In the genomic region with DNA sequence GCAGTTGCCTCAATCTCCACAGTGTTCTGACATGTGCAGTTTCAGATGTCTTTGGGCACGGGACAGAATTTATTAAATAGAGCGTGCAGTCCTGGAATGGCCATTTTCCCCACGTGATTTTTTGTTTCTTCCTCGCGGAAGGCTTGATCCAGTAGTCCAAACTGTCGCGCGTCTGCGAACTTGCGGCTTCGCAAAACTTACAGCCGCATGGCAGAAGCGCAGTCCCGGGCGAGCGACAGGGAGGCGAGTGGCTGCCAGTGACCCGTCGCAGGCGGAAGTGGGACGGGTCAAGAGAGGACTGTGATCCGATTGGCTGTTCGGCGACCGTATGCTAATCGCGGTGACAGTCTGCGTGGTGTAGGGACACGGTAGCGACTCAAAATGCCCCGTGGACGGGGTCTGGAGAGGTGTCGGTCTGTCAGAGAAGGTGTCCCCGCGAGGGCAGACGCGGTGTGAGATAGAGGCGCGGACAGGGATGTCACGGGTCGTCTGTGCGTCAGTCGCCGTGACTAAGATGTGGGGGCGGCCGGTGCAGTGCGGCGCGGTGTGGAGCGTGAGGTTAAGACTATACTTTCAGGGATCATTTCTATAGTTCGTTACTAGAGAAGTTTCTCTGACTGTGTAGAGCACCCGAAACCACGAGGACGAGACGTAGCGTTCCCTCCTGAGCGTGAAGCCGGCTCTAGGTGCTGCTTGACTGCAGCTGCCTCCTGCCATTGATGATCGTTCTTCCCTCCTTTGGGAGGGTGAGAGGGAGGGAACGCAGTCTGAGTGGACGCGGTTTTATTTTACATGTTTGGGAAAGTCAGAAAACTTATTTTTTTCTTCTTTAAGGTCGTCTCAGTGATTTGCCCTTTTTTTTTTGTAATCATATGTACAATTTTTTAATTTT, we compare ENCODE assay signal across 8 mouse cellular contexts.
DNase-seq lines count a peak whose midpoint lies in the region; ATAC-seq and TF ChIP-seq lines count a peak whose summit lies in the region.
"Not testable (repeated sequence)": the region's sequence is repeated elsewhere in the genome, so short reads cannot be mapped to it uniquely, and the experiment has no call there.

No protein-coding gene starts in this region.

- H3K79me2 ChIP-seq in heart, adult 2 months (replicated peaks; ENCODE audit: control insufficient read depth, insufficient read depth, low read length): not testable (repeated sequence)

- intact Hi-C loops in heart, adult 2 months (cut with DNase I): not testable (repeated sequence)

- under 1% methylated on average over 29 of the region's 63 CpGs for WGBS in embryonic facial prominence, embryonic 13.5 days
- WGBS in heart, adult 2 months: 1% methylated on average over 29 of the region's 63 CpGs
- WGBS in limb, embryonic 12.5 days: under 1% methylated on average over 33 of the region's 63 CpGs
- under 1% methylated on average over 26 of the region's 63 CpGs for WGBS in midbrain, embryonic 14.5 days

- not testable (repeated sequence) for H3K36me3 ChIP-seq in embryonic facial prominence, embryonic 13.5 days; heart, adult 2 months (ENCODE audit: control insufficient read depth, insufficient read depth, low read length); limb, embryonic 12.5 days; midbrain, embryonic 14.5 days (ENCODE audit: control insufficient read depth, insufficient read depth, low read length)

- H3K27ac ChIP-seq in embryonic facial prominence, embryonic 13.5 days: peak overlapping the region; percentile 13; the same call in 1 of the 2 replicates
- peak overlapping the region; percentile 44 for H3K27ac ChIP-seq in heart, adult 2 months
- H3K27ac ChIP-seq in limb, embryonic 12.5 days: peak overlapping the region; percentile 32; the same call in 1 of the 2 replicates
- not testable (repeated sequence) for H3K27ac ChIP-seq in midbrain, embryonic 14.5 days (replicated peaks; ENCODE audit: low read depth, low read length)

- TF ChIP-seq CTCF in heart, adult 2 months (IDR thresholded peaks at IDR 0.05): not testable (repeated sequence)

- not testable (repeated sequence) for H3K4me1 ChIP-seq in embryonic facial prominence, embryonic 13.5 days; heart, adult 2 months (ENCODE audit: control insufficient read depth, insufficient read depth, low read length); midbrain, embryonic 14.5 days (ENCODE audit: control insufficient read depth, insufficient read depth, low read length)
- H3K4me1 ChIP-seq in limb, embryonic 12.5 days (replicated peaks): peaks cover 11% of the 10 kb centered on the region; the same call in 1 of the 2 replicates

- not testable (repeated sequence) for H3K27me3 ChIP-seq in embryonic facial prominence, embryonic 13.5 days; heart, adult 2 months (ENCODE audit: control insufficient read depth, insufficient read depth, low read length); limb, embryonic 12.5 days; midbrain, embryonic 14.5 days (ENCODE audit: control insufficient read depth, insufficient read depth, low read length)

- TF ChIP-seq POLR2A in heart, adult 2 months (IDR thresholded peaks at IDR 0.05; ENCODE audit: insufficient read depth, low read depth, low read length): 0 out of 2 replicates have a peak, but pooled peaks have one; percentile 63

- TF ChIP-seq EP300 in heart, adult 2 months (IDR thresholded peaks at IDR 0.05; ENCODE audit: insufficient read depth, low read depth, low read length): not testable (repeated sequence)

- H3K9ac ChIP-seq in embryonic facial prominence, embryonic 13.5 days: peak overlapping the region; percentile 58
- H3K9ac ChIP-seq in heart, adult 2 months (ENCODE audit: low read depth, low read length): peak overlapping the region; percentile 58; the same call in 1 of the 2 replicates
- 0 out of 2 replicates have a peak overlapping the region, but pooled peaks have one; percentile 40 for H3K9ac ChIP-seq in limb, embryonic 12.5 days (replicated peaks)
- H3K9ac ChIP-seq in midbrain, embryonic 14.5 days (replicated peaks; ENCODE audit: low read length): not testable (repeated sequence)

- not testable (repeated sequence) for H3K9me3 ChIP-seq in embryonic facial prominence, embryonic 13.5 days; limb, embryonic 12.5 days; midbrain, embryonic 14.5 days (ENCODE audit: control insufficient read depth, low read length)

- peak overlapping the region; percentile 41 for H3K4me3 ChIP-seq in embryonic facial prominence, embryonic 13.5 days
- peak overlapping the region; percentile 33 for H3K4me3 ChIP-seq in heart, adult 2 months
- peak overlapping the region; percentile 38 for H3K4me3 ChIP-seq in limb, embryonic 12.5 days (replicated peaks)
- H3K4me3 ChIP-seq in midbrain, embryonic 14.5 days (replicated peaks; ENCODE audit: low read depth, low read length): peak overlapping the region; percentile 23

- peak overlapping the region; percentile 60 for H3K4me2 ChIP-seq in embryonic facial prominence, embryonic 13.5 days
- peak overlapping the region; percentile 56 for H3K4me2 ChIP-seq in limb, embryonic 12.5 days
- H3K4me2 ChIP-seq in midbrain, embryonic 14.5 days (ENCODE audit: low read length): peak overlapping the region; percentile 49

- peak; percentile 95 for ATAC-seq in embryonic facial prominence, embryonic 13.5 days (ENCODE audit: insufficient number of reproducible peaks, insufficient read depth, low FRiP score, low TSS enrichment, low read depth)
- ATAC-seq in limb, embryonic 12.5 days (ENCODE audit: insufficient number of reproducible peaks, insufficient read depth, low FRiP score, low TSS enrichment, low read depth): peak; percentile 99
- ATAC-seq in midbrain, embryonic 14.5 days (ENCODE audit: low FRiP score, low TSS enrichment): peak; percentile 99

- peak; percentile 87 for DNase-seq in 3T3-L1 (ENCODE audit: low read depth, low spot score)
- peak; percentile 75 to 77 for DNase-seq in adrenal gland, postnatal 36 days
- peak; percentile 80 to 87 for DNase-seq in heart, adult 2 months
- peak; percentile 77 for DNase-seq in kidney, adult 18-20 months
- peak; percentile 79 for DNase-seq in midbrain, embryonic 14.5 days
- DNase-seq in spleen, adult 12 weeks (ENCODE audit: low spot score): peak; percentile 70
